Mouse (Mus musculus): ENCODE data around the gene Wasl. TPM values are rescaled to one million over a fixed set of nuclear protein-coding genes. Genes with fewer than 3 reads are reported as not detected.

The Wasl gene
- total and polyA plus RNA-seq, 2 experiments from 2014 or later, result 20.9 to 61.0 TPM

GRCm38 (mm10) chr6:24647103-24647691, 17.6 kb downstream of the Wasl start:
- ATAC-seq, result no peak
- Histone ChIP-seq H3K4me2 (ENCODE audit: low read depth, low read length) (no peak overlapping the region), H3K27ac (no peak overlapping the region), H3K27me3 (ENCODE audit: insufficient read depth, low read length) (no peaks in the 10 kb centered on the region), H3K36me3 (ENCODE audit: insufficient read depth, low read length) (no peaks in the 10 kb centered on the region), H3K4me1 (ENCODE audit: insufficient read depth, low read length) (0 out of 2 replicates have a peak, but pooled peaks cover 5% of the 10 kb centered on the region), H3K4me3 (ENCODE audit: low read length) (no peak overlapping the region), H3K9me3 (ENCODE audit: low read length) (no peaks in the 10 kb centered on the region), H3K9ac (replicated peaks; ENCODE audit: low read length) (no peak overlapping the region)
- 80% methylated on average over 4 of the region's 4 CpGs for WGBS
- TF ChIP-seq CTCF (IDR thresholded peaks at IDR 0.05; ENCODE audit: low read depth), result no peak
- DNase-seq (ENCODE audit: low spot score), result no peak

GRCm38 (mm10) chr6:24645346-24646053, 19.3 kb downstream of the Wasl start:
- Histone ChIP-seq H3K27ac (no peak overlapping the region), H3K36me3 (ENCODE audit: insufficient read depth, low read length) (no peaks in the 10 kb centered on the region), H3K27me3 (ENCODE audit: insufficient read depth, low read length) (no peaks in the 10 kb centered on the region), H3K4me3 (ENCODE audit: low read length) (no peak overlapping the region), H3K9me3 (ENCODE audit: low read length) (no peaks in the 10 kb centered on the region), H3K9ac (replicated peaks; ENCODE audit: low read length) (no peak overlapping the region), H3K4me2 (ENCODE audit: low read depth, low read length) (no peak overlapping the region), H3K4me1 (ENCODE audit: insufficient read depth, low read length) (0 out of 2 replicates have a peak, but pooled peaks cover 5% of the 10 kb centered on the region)
- no peak for TF ChIP-seq CTCF (IDR thresholded peaks at IDR 0.05; ENCODE audit: low read depth)
- ATAC-seq (no peak), DNase-seq (ENCODE audit: low spot score) (no peak)
- 92% methylated on average over 6 of the region's 6 CpGs for WGBS

DNA sequence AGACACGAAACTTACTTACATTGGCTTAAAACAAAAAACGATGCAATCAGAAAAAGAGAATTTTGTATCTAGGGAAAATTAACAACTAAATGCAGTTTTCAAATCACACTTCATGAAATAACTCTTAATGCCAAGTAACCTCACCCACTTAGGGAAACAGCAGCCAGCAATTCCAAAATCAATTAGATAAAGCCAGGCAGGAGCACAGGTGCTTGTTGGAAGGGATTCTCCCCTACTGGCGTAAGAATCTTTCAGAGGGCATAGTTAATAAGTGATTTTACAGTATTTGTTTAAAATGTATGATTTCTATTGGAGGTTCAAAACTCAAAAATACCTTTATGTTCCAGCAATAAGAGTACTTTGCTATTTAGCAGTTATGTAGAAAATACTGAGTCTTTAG, 21.8 kb downstream of the Wasl start:
- no peak overlapping the region for H3K4me2 ChIP-seq (ENCODE audit: low read depth, low read length)
- no peaks in the 10 kb centered on the region for H3K36me3 ChIP-seq (ENCODE audit: insufficient read depth, low read length)
- no peak overlapping the region for H3K9ac ChIP-seq (replicated peaks; ENCODE audit: low read length)
- H3K4me1 ChIP-seq (ENCODE audit: insufficient read depth, low read length), result 0 out of 2 replicates have a peak, but pooled peaks cover 4% of the 10 kb centered on the region
- no peak for TF ChIP-seq CTCF (IDR thresholded peaks at IDR 0.05; ENCODE audit: low read depth)
- ATAC-seq (no peak), DNase-seq (ENCODE audit: low spot score) (no peak)
- H3K27me3 ChIP-seq (ENCODE audit: insufficient read depth, low read length), result no peaks in the 10 kb centered on the region
- no peaks in the 10 kb centered on the region for H3K9me3 ChIP-seq (ENCODE audit: low read length)
- H3K27ac ChIP-seq, result no peak overlapping the region
- H3K4me3 ChIP-seq (ENCODE audit: low read length), result no peak overlapping the region
- WGBS, result 94% methylated on average over 3 of the region's 3 CpGs

- Histone ChIP-seq H3K9me3 (ENCODE audit: low read length) (no peaks in the 10 kb centered on the region), H3K4me2 (ENCODE audit: low read depth, low read length) (no peak overlapping the region), H3K36me3 (ENCODE audit: insufficient read depth, low read length) (no peaks in the 10 kb centered on the region), H3K27ac (no peak overlapping the region), H3K27me3 (ENCODE audit: insufficient read depth, low read length) (no peaks in the 10 kb centered on the region), H3K9ac (replicated peaks; ENCODE audit: low read length) (no peak overlapping the region), H3K4me3 (ENCODE audit: low read length) (no peak overlapping the region), H3K4me1 (ENCODE audit: insufficient read depth, low read length) (no peaks in the 10 kb centered on the region)
- ATAC-seq (no peak), DNase-seq (ENCODE audit: low spot score) (no peak)
- 95% methylated on average over 2 of the region's 2 CpGs for WGBS
- TF ChIP-seq CTCF (IDR thresholded peaks at IDR 0.05; ENCODE audit: low read depth), result no peak
These were observed 22.6 kb downstream of the Wasl start for GRCm38 (mm10) chr6:24642161-24642560.

- Histone ChIP-seq H3K4me3 (ENCODE audit: low read length) (no peak overlapping the region), H3K4me2 (ENCODE audit: low read depth, low read length) (no peak overlapping the region), H3K9ac (replicated peaks; ENCODE audit: low read length) (no peak overlapping the region), H3K9me3 (ENCODE audit: low read length) (no peaks in the 10 kb centered on the region), H3K4me1 (ENCODE audit: insufficient read depth, low read length) (no peaks in the 10 kb centered on the region), H3K27ac (no peak overlapping the region), H3K36me3 (ENCODE audit: insufficient read depth, low read length) (no peaks in the 10 kb centered on the region), H3K27me3 (ENCODE audit: insufficient read depth, low read length) (no peaks in the 10 kb centered on the region)
- ATAC-seq (no peak), DNase-seq (ENCODE audit: low spot score) (no peak)
- 94% methylated on average over 4 of the region's 4 CpGs for WGBS
- no peak for TF ChIP-seq CTCF (IDR thresholded peaks at IDR 0.05; ENCODE audit: low read depth)
These were observed 23.5 kb downstream of the Wasl start for GRCm38 (mm10) chr6:24641286-24641685.

DNA sequence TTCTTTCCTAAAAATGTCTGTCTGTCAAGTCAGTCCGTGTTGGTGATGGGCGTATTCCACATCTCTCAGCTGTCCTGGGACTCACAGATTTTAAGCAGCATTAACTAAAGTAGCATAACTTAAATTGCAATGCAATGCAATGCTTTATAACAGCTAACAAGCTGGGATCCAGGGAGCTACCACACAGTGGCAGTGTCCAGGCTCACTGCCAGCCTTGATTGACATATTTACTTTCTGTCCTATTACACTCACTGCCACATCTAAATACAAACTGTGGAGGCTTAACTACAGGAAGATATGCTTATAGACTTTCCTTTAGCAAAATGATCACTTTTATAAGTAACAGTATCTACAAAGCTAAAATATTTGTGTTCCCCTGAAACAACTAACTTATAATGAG, 29.0 kb downstream of the Wasl start:
- Histone ChIP-seq H3K9ac (replicated peaks; ENCODE audit: low read length) (no peak overlapping the region), H3K27ac (no peak overlapping the region), H3K4me1 (ENCODE audit: insufficient read depth, low read length) (no peaks in the 10 kb centered on the region), H3K4me2 (ENCODE audit: low read depth, low read length) (no peak overlapping the region), H3K4me3 (ENCODE audit: low read length) (no peak overlapping the region), H3K27me3 (ENCODE audit: insufficient read depth, low read length) (no peaks in the 10 kb centered on the region), H3K9me3 (ENCODE audit: low read length) (no peaks in the 10 kb centered on the region), H3K36me3 (ENCODE audit: insufficient read depth, low read length) (peaks cover 10% of the 10 kb centered on the region; the same call in 1 of the 2 replicates)
- peak; percentile 43; the same call in 1 of the 2 replicates for TF ChIP-seq CTCF (IDR thresholded peaks at IDR 0.05; ENCODE audit: low read depth)
- no peak for ATAC-seq
- WGBS, result 84% methylated on average over 2 of the region's 2 CpGs
- DNase-seq (ENCODE audit: low spot score), result peak; percentile 20

- DNase-seq (ENCODE audit: low spot score) (no peak), ATAC-seq (no peak)
- no peaks in the 10 kb centered on the region for H3K9me3 ChIP-seq (ENCODE audit: low read length)
- H3K4me1 ChIP-seq (ENCODE audit: insufficient read depth, low read length), result no peaks in the 10 kb centered on the region
- WGBS, result 87% methylated on average over 3 of the region's 3 CpGs
- H3K27ac ChIP-seq, result no peak overlapping the region
- H3K9ac ChIP-seq (replicated peaks; ENCODE audit: low read length), result no peak overlapping the region
- no peak overlapping the region for H3K4me3 ChIP-seq (ENCODE audit: low read length)
- no peaks in the 10 kb centered on the region for H3K27me3 ChIP-seq (ENCODE audit: insufficient read depth, low read length)
- TF ChIP-seq CTCF (IDR thresholded peaks at IDR 0.05; ENCODE audit: low read depth), result no peak
- H3K36me3 ChIP-seq (ENCODE audit: insufficient read depth, low read length), result peaks cover 10% of the 10 kb centered on the region; the same call in 1 of the 2 replicates
- no peak overlapping the region for H3K4me2 ChIP-seq (ENCODE audit: low read depth, low read length)
These were observed 30.7 kb downstream of the Wasl start for GRCm38 (mm10) chr6:24634065-24634464.

All from hindbrain, postnatal 0 days (tissue).